ENCODE assay signal across 10 mouse cellular contexts in genomic region chr9:103525041-103525537, GRCm38 (mm10). TPM values are rescaled to one million over a fixed set of nuclear protein-coding genes. Genes with fewer than 3 reads are reported as not detected.
DNase-seq lines count a peak whose midpoint lies in the region; ATAC-seq lines count a peak whose summit lies in the region.
"Had no signal": no experiment of that assay in that cellular context is flagged by ENCODE, and none has a peak within 500 bp of the region (broad histone marks: within the 10 kb centered on the region; RNA-seq: fewer than 3 reads in every experiment).

No protein-coding gene starts in this region.

- DNase-seq in liver, embryonic 11.5 days (ENCODE audit: low spot score): no peak
- peak; percentile 38 to 56 for DNase-seq in kidney, postnatal 4 days
- peak; percentile 71 for DNase-seq in retina, postnatal 1 day
- DNase-seq in adrenal gland, postnatal 10 days: no peak
- no peak for DNase-seq in frontal cortex, adult 2 months (ENCODE audit: extremely low spot score in 1 of 2, low spot score in 1 of 2)
- DNase-seq in gastrocnemius, postnatal 25 days: no peak
- DNase-seq: cerebellum, adult 9-11 months had no signal

- WGBS in liver, embryonic 16.5 days (ENCODE audit: insufficient replicate concordance): 32% methylated on average over 10 of the region's 10 CpGs
- whole genome bisulfite sequencing in liver, embryonic 11.5 days: 32% methylated on average over 10 of the region's 10 CpGs
- WGBS in forebrain, embryonic 13.5 days: 17% methylated on average over 10 of the region's 10 CpGs

- H3K4me1 ChIP-seq in liver, embryonic 16.5 days (ENCODE audit: control insufficient read depth, low read depth, low read length): no peaks in the 10 kb centered on the region; the same call in 1 of the 2 replicates
- H3K4me1 ChIP-seq in liver, embryonic 11.5 days (replicated peaks; ENCODE audit: control insufficient read depth, insufficient read depth, low read length): no peaks in the 10 kb centered on the region
- peaks cover 47% of the 10 kb centered on the region for H3K4me1 ChIP-seq in forebrain, embryonic 13.5 days
- H3K4me1 ChIP-seq: megakaryocyte, embryonic 14.5 days had no signal

- no peak overlapping the region for H3K9ac ChIP-seq in liver, embryonic 16.5 days (ENCODE audit: low read depth, low read length)
- no peak overlapping the region for H3K9ac ChIP-seq in liver, embryonic 11.5 days (ENCODE audit: low read depth, low read length)
- H3K9ac ChIP-seq in forebrain, embryonic 13.5 days: 0 out of 2 replicates have a peak overlapping the region, but pooled peaks have one; percentile 18

- H3K27me3 ChIP-seq in liver, embryonic 16.5 days (ENCODE audit: control insufficient read depth, insufficient read depth, low read depth, low read length): no peaks in the 10 kb centered on the region
- H3K27me3 ChIP-seq in liver, embryonic 11.5 days (replicated peaks; ENCODE audit: control insufficient read depth, insufficient read depth, low read length): no peaks in the 10 kb centered on the region
- H3K27me3 ChIP-seq in forebrain, embryonic 13.5 days: no peaks in the 10 kb centered on the region

- no peaks in the 10 kb centered on the region for H3K36me3 ChIP-seq in liver, embryonic 16.5 days (ENCODE audit: control insufficient read depth, insufficient read depth)
- no peaks in the 10 kb centered on the region for H3K36me3 ChIP-seq in liver, embryonic 11.5 days (ENCODE audit: control insufficient read depth, insufficient read depth, low read length)
- no peaks in the 10 kb centered on the region for H3K36me3 ChIP-seq in forebrain, embryonic 13.5 days (ENCODE audit: poor library complexity, severe bottlenecking)

- no peak overlapping the region for H3K27ac ChIP-seq in liver, embryonic 16.5 days (ENCODE audit: low read length)
- H3K27ac ChIP-seq in liver, embryonic 11.5 days (ENCODE audit: low read depth, low read length): no peak overlapping the region
- H3K27ac ChIP-seq in forebrain, embryonic 13.5 days: peak overlapping the region; percentile 91

- no peak overlapping the region for H3K4me2 ChIP-seq in liver, embryonic 16.5 days (ENCODE audit: low read depth, low read length)
- no peak overlapping the region for H3K4me2 ChIP-seq in liver, embryonic 11.5 days
- peak overlapping the region; percentile 17; the same call in 1 of the 2 replicates for H3K4me2 ChIP-seq in forebrain, embryonic 13.5 days

- H3K4me3 ChIP-seq in liver, embryonic 16.5 days (ENCODE audit: low read depth, low read length): no peak overlapping the region
- H3K4me3 ChIP-seq in liver, embryonic 11.5 days (ENCODE audit: low read depth, low read length): no peak overlapping the region
- H3K4me3 ChIP-seq in forebrain, embryonic 13.5 days: no peak overlapping the region
- H3K4me3 ChIP-seq: megakaryocyte, embryonic 14.5 days had no signal

- 0 out of 2 replicates have a peak, but pooled peaks have one; percentile 11 for ATAC-seq in liver, embryonic 16.5 days (ENCODE audit: low read depth)
- no peak for ATAC-seq in liver, embryonic 11.5 days (replicated peaks; ENCODE audit: low FRiP score)
- ATAC-seq in forebrain, embryonic 13.5 days: peak; percentile 68

- no peaks in the 10 kb centered on the region for H3K9me3 ChIP-seq in liver, embryonic 16.5 days (replicated peaks; ENCODE audit: control insufficient read depth, low read length)
- H3K9me3 ChIP-seq in liver, embryonic 11.5 days (ENCODE audit: control insufficient read depth, low read length): no peaks in the 10 kb centered on the region
- no peaks in the 10 kb centered on the region; the same call in 1 of the 2 replicates for H3K9me3 ChIP-seq in forebrain, embryonic 13.5 days (replicated peaks)
- H3K9me3 ChIP-seq: megakaryocyte, embryonic 14.5 days had no signal

RNA-seq across cellular contexts. Expression of gene Bfsp2, which starts 44.9 kb away (rescaled TPM):
- polyA plus RNA-seq in liver, embryonic 16.5 days (2015; fragmentation: Nextera tagmentation; extraction: Ambion mirVana): 3.9 and 5.4 TPM in 2 replicates
- 0.42 and 0.55 TPM in 2 replicates for polyA plus RNA-seq in liver, embryonic 11.5 days (2014; fragmentation: Nextera tagmentation; extraction: Ambion mirVana)
- 1.8 and 2.5 TPM in 2 replicates for polyA plus RNA-seq in forebrain, embryonic 13.5 days (2015; fragmentation: Nextera tagmentation; extraction: Ambion mirVana)
- total RNA-seq in adrenal gland, postnatal 10 days (2021): under 1 TPM; 0.55 to 0.60 TPM
- 5.5 and 6.9 TPM in 2 replicates for polyA plus RNA-seq in frontal cortex, adult 2 months (2012; rRNA removed)
- under 1 TPM; 0.48 to 0.49 TPM for total RNA-seq in gastrocnemius, postnatal 25 days (2021)

Comparison
In these comparisons a context has a peak if more than half of its experiments do, and no peak if none do; other contexts are left out.
1. DNase-seq: peak in kidney, postnatal 4 days (2 of 2) and retina, postnatal 1 day (single experiment); none in liver, embryonic 11.5 days (single experiment), adrenal gland, postnatal 10 days (single experiment), frontal cortex, adult 2 months (0 of 2) and gastrocnemius, postnatal 25 days (single experiment).